Mouse (Mus musculus) C2C12 (cell line): ENCODE data around the gene Fam107b.

Experiments
- CEBPB ChIP-seq: IDR thresholded peaks from one replicate; pipeline ENCODE4 v1.6.1; 2011; ENCODE audit warnings: low read depth, mild to moderate bottlenecking, control low read depth, moderate library complexity
- CTCF ChIP-seq: IDR thresholded peaks from one replicate; pipeline ENCODE4 v1.5.1; 2011; ENCODE audit not compliant: control insufficient read depth, insufficient read depth, insufficient read length
- USF1 ChIP-seq: IDR thresholded peaks from one replicate; pipeline ENCODE4 v1.6.1; 2011; ENCODE audit warnings: low read depth, mild to moderate bottlenecking, control low read depth, moderate library complexity

GRCm38 (mm10) chr2:3675481-3675880 lies 105.2 kb downstream of the Fam107b start:
- TF ChIP-seq CTCF: no peak
- no peak for TF ChIP-seq USF1
- TF ChIP-seq CEBPB: no peak
